Mouse (Mus musculus) heart, postnatal 0 days (tissue): ENCODE measurements at regions not wholly inside any gene's neighbourhood (a gene's known extent, or its start where the extent isn't known, plus 50 kb on each side); places are given as distances from the start of the nearest gene placed in this dataset.
"Not testable (repeated sequence)": the region's sequence is repeated elsewhere in the genome, so short reads cannot be mapped to it uniquely, and the experiment has no call there.

Experiments used
- CTCF ChIP-seq: IDR thresholded peaks from 2 replicates; pipeline ENCODE4 v1.5.1; 2016; ENCODE audit warnings: antibody characterized with exemption, control low read depth, low read depth
- EP300 ChIP-seq: IDR thresholded peaks from 2 replicates; pipeline ENCODE4 v1.6.1; 2016; ENCODE audit warnings: antibody characterized with exemption, low read depth

DNA sequence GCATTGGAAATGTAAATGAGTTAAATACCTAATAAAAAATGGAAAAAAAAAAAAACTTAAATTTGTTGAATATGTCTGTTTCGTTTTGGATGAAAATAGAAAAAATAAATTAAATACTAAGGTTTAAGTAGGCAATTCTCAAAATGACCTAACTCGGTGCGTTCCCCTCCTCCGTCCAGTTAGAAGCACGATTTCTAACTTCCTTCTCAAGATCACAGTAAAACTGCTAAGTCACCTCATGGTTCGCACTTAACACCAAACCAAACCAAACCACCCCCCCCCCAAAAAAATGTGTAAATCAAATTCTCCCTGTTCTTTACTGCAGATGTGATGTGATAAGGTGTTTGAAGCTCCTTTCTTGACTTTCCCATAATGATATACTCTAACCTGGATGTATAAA lies 296.8 kb downstream of the Rprm start:
- not testable (repeated sequence) for TF ChIP-seq CTCF, EP300
